Mouse (Mus musculus) embryonic facial prominence, embryonic 11.5 days (tissue): ENCODE measurements around the gene Sstr2. TPM values are rescaled to one million over a fixed set of nuclear protein-coding genes. Genes with fewer than 3 reads are reported as not detected.

Experiments
- ATAC-seq: fragments of 200-750 bp; cut with Nextera tagmentation; replicated peaks from 2 replicates; pipeline ENCODE4 v1.8.0; 2017; ENCODE audit warnings: low read depth; ENCODE audit not compliant: insufficient number of reproducible peaks, low FRiP score, low TSS enrichment
- DNase-seq: peaks from one replicate; pipeline ENCODE4 v3.0.0-alpha.2; 2015; ENCODE audit warnings: low spot score
- H3K27ac ChIP-seq: fragments of 300-500 bp; sonication (generic); replicated peaks from 2 replicates; pipeline ENCODE4 v1.5.1; 2014; ENCODE audit warnings: mild to moderate bottlenecking, low read depth, low read length, control low read depth
- H3K27me3 ChIP-seq: fragments of 300-500 bp; sonication (generic); 2 replicates; pipeline ENCODE4 v1.6.1; 2014; ENCODE audit warnings: mild to moderate bottlenecking, low read length, moderate library complexity, mixed read lengths; ENCODE audit not compliant: control insufficient read depth, insufficient read depth
- H3K36me3 ChIP-seq: fragments of 300-500 bp; sonication (generic); replicated peaks from 2 replicates; pipeline ENCODE4 v1.6.1; 2014; ENCODE audit warnings: low read depth, mild to moderate bottlenecking, low read length, moderate library complexity, mixed read lengths; ENCODE audit not compliant: control insufficient read depth, insufficient read depth
- H3K4me1 ChIP-seq: fragments of 300-500 bp; sonication (generic); 2 replicates; pipeline ENCODE4 v1.6.1; 2014; ENCODE audit warnings: low read length, mixed read lengths; ENCODE audit not compliant: control insufficient read depth, insufficient read depth
- H3K4me2 ChIP-seq: fragments of 300-500 bp; sonication (generic); 2 replicates; pipeline ENCODE4 v1.6.1; 2014; ENCODE audit warnings: low read depth, mild to moderate bottlenecking, control low read depth, low read length, moderate library complexity
- H3K4me3 ChIP-seq: fragments of 300-500 bp; sonication (generic); 2 replicates; pipeline ENCODE4 v1.5.1; 2014; ENCODE audit warnings: low read depth, low read length, control low read depth
- H3K9ac ChIP-seq: fragments of 300-500 bp; sonication (generic); replicated peaks from 2 replicates; pipeline ENCODE4 v1.6.1; 2014; ENCODE audit warnings: mild to moderate bottlenecking, control low read depth, low read length
- H3K9me3 ChIP-seq: fragments of 300-500 bp; sonication (generic); replicated peaks from 2 replicates; pipeline ENCODE4 v1.6.1; 2016; ENCODE audit warnings: mild to moderate bottlenecking, low read length, inconsistent platforms, mixed read lengths; ENCODE audit not compliant: control insufficient read depth
- WGBS: fragments of 180-500 bp; shearing (Covaris S2); extraction: QIAGEN DNeasy Blood & Tissue Kit; methylation state at CpG from one replicate; pipeline ENCODE4 v1.1.7; 2014; 5-methylcytosine and 5-hydroxymethylcytosine counted together
- polyA plus RNA-seq: library from polyadenylated mRNA; unstranded; fragments of >200 nt; fragmentation: Nextera tagmentation; extraction: Ambion mirVana; gene quantifications from 2 replicates; pipeline ENCODE4 v1.2.1, GENCODE M21; 2014

The Sstr2 gene
- polyA plus RNA-seq, 1 experiment from 2014 or later, result 3.3 TPM

DNA sequence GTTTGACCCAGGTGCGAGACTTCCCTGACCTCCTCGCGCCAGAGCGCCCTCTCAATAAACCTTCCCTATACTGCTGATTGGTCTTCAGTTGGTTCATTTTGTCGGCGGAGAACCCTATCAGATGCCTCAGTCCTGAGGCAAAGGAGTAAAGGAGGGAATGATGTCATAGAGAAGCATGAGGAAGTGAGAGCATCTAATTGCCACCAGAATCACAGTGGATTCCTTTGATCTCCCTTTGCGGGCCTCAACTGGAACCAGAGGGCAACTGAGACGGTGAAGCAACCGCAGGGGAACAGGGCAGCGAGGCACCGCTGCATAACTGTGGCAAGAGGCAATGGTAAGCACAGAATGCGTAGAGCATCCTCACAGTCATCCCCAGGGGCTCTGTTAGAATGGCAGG is 19.5 kb downstream of the Sstr2 start:
- no peak overlapping the region for H3K4me3 ChIP-seq
- H3K27ac ChIP-seq, result no peak overlapping the region
- no peak overlapping the region for H3K9ac ChIP-seq
- no peaks in the 10 kb centered on the region for H3K36me3 ChIP-seq
- no peaks in the 10 kb centered on the region for H3K27me3 ChIP-seq
- no peaks in the 10 kb centered on the region for H3K9me3 ChIP-seq
- WGBS, result 89% methylated on average over 12 of the region's 12 CpGs
- H3K4me1 ChIP-seq, result no peaks in the 10 kb centered on the region
- H3K4me2 ChIP-seq, result no peak overlapping the region
- ATAC-seq (no peak), DNase-seq (no peak)

DNA sequence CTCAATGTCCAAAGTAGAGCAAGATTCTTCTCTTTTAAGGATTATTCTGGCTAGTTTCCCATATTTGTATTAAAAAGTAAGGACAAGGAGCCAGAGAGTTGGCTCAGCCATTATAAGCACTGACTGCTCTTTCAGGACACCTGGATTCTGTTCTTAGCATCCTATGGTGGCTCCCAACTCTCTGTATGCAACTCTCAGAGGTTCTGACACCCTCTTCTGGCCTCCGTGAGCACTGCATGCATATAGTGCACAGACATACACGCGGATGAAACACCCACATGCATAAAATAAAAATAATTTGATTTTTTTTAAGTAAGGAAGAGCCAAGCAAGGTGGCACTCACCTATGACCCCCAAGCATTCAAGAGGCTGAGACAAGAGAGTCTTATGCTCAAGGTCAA is 26.0 kb downstream of the Sstr2 start:
- Histone ChIP-seq H3K27me3 (no peaks in the 10 kb centered on the region), H3K27ac (no peak overlapping the region), H3K4me1 (no peaks in the 10 kb centered on the region; the same call in 1 of the 2 replicates), H3K9me3 (no peaks in the 10 kb centered on the region), H3K4me3 (no peak overlapping the region), H3K36me3 (no peaks in the 10 kb centered on the region), H3K4me2 (no peak overlapping the region), H3K9ac (no peak overlapping the region)
- 84% methylated on average over 3 of the region's 3 CpGs for WGBS
- DNase-seq (no peak), ATAC-seq (no peak)

DNA sequence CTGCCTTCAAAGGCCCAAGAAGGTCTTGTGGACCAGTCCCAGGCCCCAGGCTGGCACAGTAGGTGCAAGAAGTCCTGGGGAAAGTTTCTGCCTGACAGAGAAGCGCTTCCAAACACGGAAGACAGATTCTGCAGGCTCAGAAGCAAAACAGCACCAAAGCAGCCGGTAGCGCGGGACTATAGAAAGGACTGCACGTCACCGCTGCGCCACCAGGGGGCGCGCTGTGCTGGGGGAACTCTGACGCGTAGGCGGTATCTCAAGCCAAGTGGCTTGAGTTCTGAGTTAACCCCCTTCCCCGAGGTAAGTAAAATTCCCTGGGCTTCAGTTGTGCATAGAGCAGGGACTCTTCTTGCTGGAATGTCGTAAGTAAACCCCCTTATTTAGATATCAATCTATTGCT is 29.0 kb downstream of the Sstr2 start:
- 4% methylated on average over 15 of the region's 15 CpGs for WGBS
- H3K9ac ChIP-seq, result peak overlapping the region; percentile 36; the same call in 1 of the 2 replicates
- ATAC-seq, result no peak
- no peaks in the 10 kb centered on the region for H3K9me3 ChIP-seq
- H3K27me3 ChIP-seq, result no peaks in the 10 kb centered on the region
- peaks cover 3% of the 10 kb centered on the region for H3K36me3 ChIP-seq
- no peak overlapping the region for H3K4me2 ChIP-seq
- H3K4me1 ChIP-seq, result no peaks in the 10 kb centered on the region; the same call in 1 of the 2 replicates
- DNase-seq, result peak; percentile 88
- no peak overlapping the region for H3K27ac ChIP-seq
- no peak overlapping the region for H3K4me3 ChIP-seq

DNA sequence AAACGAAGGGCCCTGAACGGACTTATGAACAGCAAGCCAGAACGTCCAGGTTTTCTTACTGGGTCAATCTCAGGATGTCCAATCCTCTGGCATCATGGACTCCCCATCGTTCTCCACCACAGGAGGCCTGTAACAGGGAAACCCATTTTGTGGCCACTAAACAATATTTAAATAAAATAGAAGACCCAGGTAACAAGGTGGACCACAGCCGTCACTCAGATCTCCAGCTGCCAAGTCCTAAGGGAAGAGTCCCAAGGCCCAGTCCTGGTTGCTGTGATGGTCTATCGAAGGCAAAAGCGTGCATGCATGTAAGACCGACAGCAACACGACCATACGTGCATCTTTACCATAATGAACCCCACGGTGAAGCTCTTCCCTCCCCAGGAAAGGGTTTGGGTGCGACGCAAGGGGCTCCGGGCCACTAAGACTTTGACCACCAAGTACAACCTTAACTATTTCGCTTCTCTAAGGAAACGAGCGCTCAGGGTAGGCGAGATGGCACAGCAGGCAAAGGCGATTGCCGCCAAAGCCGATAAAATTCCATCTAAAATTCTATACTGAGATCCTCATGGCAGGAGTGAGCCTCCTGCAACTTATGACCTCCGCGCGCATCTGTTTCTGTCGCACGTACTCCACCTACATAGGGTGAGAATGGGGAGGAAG is 29.7 kb downstream of the Sstr2 start, which contains the start of gene Cog1:
Gene Cog1, plus strand, starts transcription at position 480 of the 663 bp plus-strand sequence.
- H3K4me2 ChIP-seq, result peak within 1 kb of the TSS; percentile 59
- H3K9ac ChIP-seq, result peak within 1 kb of the TSS; percentile 93
- DNase-seq, result no peak
- H3K36me3 ChIP-seq, result peaks cover 3% of the 10 kb centered on the region
- H3K4me1 ChIP-seq, result no peaks in the 10 kb centered on the region; the same call in 1 of the 2 replicates
- no peaks in the 10 kb centered on the region for H3K9me3 ChIP-seq
- no peak for ATAC-seq
- peak within 1 kb of the TSS; percentile 87 for H3K4me3 ChIP-seq
- 39% methylated on average over 26 of the region's 26 CpGs for WGBS
- peak within 1 kb of the TSS; percentile 84 for H3K27ac ChIP-seq
- H3K27me3 ChIP-seq, result no peaks in the 10 kb centered on the region

DNA sequence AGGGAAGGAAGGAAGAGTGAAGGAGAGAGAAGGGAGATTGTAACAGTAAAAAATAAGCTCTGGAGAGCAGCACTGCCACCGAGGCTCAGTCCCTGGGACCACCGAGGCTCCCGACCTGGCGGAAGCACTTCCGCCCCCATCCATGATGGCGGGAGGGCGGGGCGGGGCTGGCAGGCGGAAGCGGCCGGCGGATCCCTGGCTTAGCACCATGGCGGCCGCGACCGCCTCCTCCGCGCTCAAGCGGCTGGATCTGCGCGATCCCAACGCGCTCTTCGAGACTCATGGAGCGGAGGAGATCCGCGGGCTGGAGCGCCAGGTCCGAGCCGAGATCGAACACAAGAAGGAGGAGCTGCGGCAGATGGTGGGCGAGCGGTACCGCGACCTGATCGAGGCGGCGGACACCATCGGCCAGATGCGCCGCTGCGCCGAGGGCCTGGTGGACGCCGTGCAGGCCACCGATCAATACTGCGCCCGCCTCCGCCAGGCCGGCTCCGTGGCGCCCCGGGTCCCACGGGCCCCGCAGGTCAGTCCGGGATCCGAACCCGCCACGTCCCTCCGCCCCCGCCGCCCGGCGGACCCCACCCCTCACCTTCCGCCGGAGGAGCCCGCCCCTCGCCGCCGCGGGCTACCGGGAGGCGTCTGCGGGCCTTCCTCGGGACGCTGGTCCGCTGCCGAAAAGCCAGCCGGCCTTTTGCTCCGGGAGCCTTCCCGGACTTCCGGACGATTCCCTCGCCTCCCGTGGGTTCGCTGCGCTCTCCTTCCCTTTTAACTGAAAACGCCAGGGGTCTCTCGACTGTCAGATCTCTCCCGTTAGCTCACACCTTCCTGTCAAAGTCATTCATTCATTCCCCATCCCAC is 30.4 kb downstream of the Sstr2 start, which contains the start of gene Slc39a11:
Gene Slc39a11, minus strand, starts transcription at position 727 of the 858 bp plus-strand sequence.
- H3K9me3 ChIP-seq, result no peaks in the 10 kb centered on the region
- H3K4me2 ChIP-seq, result peak within 1 kb of the TSS; percentile 59
- ATAC-seq (peak; percentile 65; the same call in 1 of the 2 replicates), DNase-seq (peak; percentile 85)
- no peaks in the 10 kb centered on the region; the same call in 1 of the 2 replicates for H3K4me1 ChIP-seq
- peak within 1 kb of the TSS; percentile 93 for H3K9ac ChIP-seq
- peak within 1 kb of the TSS; percentile 87 for H3K4me3 ChIP-seq
- peaks cover 3% of the 10 kb centered on the region for H3K36me3 ChIP-seq
- peak within 1 kb of the TSS; percentile 84 for H3K27ac ChIP-seq
- WGBS, result under 1% methylated on average over 66 of the region's 91 CpGs
- H3K27me3 ChIP-seq, result no peaks in the 10 kb centered on the region

DNA sequence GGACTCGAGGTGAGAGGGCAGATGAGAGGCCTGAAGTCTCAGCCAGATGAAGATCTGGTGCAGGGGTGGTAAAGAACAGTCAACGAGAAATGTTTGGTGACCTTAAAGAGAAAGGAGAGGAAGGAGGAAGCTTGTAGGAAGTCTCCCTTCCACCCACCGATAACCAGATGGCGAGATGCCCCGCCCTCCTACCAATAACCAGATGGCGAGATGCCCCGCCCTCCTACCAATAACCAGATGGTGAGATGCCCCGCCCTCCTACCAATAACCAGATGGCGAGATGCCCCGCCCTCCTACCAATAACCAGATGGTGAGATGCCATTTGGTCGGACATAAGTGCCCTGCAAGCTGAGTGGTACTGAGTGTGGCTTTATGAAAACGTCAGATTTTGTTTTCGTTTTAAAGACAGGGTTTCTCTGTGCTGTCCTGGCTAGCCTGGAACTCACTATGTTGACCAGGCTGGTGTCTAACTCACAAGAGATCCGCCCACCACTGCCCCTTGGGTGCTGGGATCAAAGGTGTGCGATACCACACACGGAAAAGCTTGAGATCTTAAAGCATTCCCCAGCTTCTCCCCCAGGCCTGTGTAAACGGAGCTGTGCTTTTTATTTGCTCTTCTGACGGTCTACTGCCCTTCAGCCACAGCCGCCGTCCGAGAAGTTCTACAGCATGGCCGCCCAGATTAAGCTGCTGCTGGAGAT is 32.2 kb downstream of the Sstr2 start:
- Histone ChIP-seq H3K36me3 (peaks cover 8% of the 10 kb centered on the region), H3K4me1 (no peaks in the 10 kb centered on the region; the same call in 1 of the 2 replicates), H3K4me3 (no peak overlapping the region), H3K9ac (no peak overlapping the region), H3K27me3 (no peaks in the 10 kb centered on the region), H3K9me3 (no peaks in the 10 kb centered on the region), H3K27ac (no peak overlapping the region), H3K4me2 (no peak overlapping the region)
- DNase-seq (no peak), ATAC-seq (no peak)
- WGBS, result 71% methylated on average over 21 of the region's 22 CpGs

DNA sequence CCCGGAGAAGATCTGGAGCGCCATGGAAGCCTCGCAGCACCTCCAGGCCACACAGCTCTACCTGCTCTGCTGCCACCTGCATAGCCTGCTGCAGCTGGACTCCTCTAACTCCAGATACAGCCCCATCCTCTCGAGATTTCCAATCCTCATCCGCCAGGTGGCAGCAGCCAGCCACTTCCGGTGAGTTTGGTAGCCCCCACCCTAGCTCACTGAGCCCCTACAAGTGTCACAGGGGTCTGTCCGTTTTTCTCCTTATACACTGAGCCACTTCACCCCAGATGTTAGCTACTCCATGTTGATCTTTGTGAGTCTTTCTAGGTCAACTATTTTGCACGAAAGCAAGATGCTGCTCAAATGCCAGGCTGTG is 32.7 kb downstream of the Sstr2 start:
- no peak for ATAC-seq
- Histone ChIP-seq H3K36me3 (peaks cover 10% of the 10 kb centered on the region), H3K9me3 (no peaks in the 10 kb centered on the region), H3K4me3 (no peak overlapping the region), H3K4me1 (no peaks in the 10 kb centered on the region; the same call in 1 of the 2 replicates), H3K27me3 (no peaks in the 10 kb centered on the region), H3K27ac (no peak overlapping the region), H3K4me2 (no peak overlapping the region), H3K9ac (no peak overlapping the region)
- 50% methylated on average over 8 of the region's 8 CpGs for WGBS
- DNase-seq, result peak; percentile 76
